Mouse (Mus musculus): Measurements from ENCODE around the gene Qtrt1.

Gene Qtrt1

GRCm38 (mm10) chr9:21419646-21420045, 8.0 kb downstream of the Qtrt1 start:
- no peak for DNase-seq (ENCODE audit: low spot score)

- DNase-seq (ENCODE audit: low spot score): peak; percentile 98
Measured at GRCm38 (mm10) chr9:21424631-21425555, 13.3 kb downstream of the Qtrt1 start, which contains the start of gene Dnm2. Gene Dnm2 (plus strand): TSS chr9:21424908.

GRCm38 (mm10) chr9:21425556-21425945, 13.9 kb downstream of the Qtrt1 start:
- no peak for DNase-seq (ENCODE audit: low spot score)

GRCm38 (mm10) chr9:21426013-21426412, 14.4 kb downstream of the Qtrt1 start:
- no peak for DNase-seq (ENCODE audit: low spot score)

GRCm38 (mm10) chr9:21426525-21426924, 14.9 kb downstream of the Qtrt1 start:
- DNase-seq (ENCODE audit: low spot score): no peak

GRCm38 (mm10) chr9:21427773-21428172, 16.1 kb downstream of the Qtrt1 start:
- peak; percentile 16 for DNase-seq (ENCODE audit: low spot score)

GRCm38 (mm10) chr9:21428178-21428577, 16.5 kb downstream of the Qtrt1 start:
- no peak for DNase-seq (ENCODE audit: low spot score)

- DNase-seq (ENCODE audit: low spot score): peak; percentile 34
Measured at GRCm38 (mm10) chr9:21430724-21431123, 19.1 kb downstream of the Qtrt1 start.

GRCm38 (mm10) chr9:21432066-21432465, 20.4 kb downstream of the Qtrt1 start:
- no peak for DNase-seq (ENCODE audit: low spot score)

GRCm38 (mm10) chr9:21433766-21434165, 22.1 kb downstream of the Qtrt1 start:
- no peak for DNase-seq (ENCODE audit: low spot score)

GRCm38 (mm10) chr9:21434410-21434809, 22.8 kb downstream of the Qtrt1 start:
- DNase-seq (ENCODE audit: low spot score): no peak

- no peak for DNase-seq (ENCODE audit: low spot score)
Measured at GRCm38 (mm10) chr9:21435777-21436635, 24.4 kb downstream of the Qtrt1 start.

GRCm38 (mm10) chr9:21437577-21437976, 25.9 kb downstream of the Qtrt1 start:
- DNase-seq (ENCODE audit: low spot score): no peak

- DNase-seq (ENCODE audit: low spot score): peak; percentile 32
Measured at GRCm38 (mm10) chr9:21438219-21438618, 26.6 kb downstream of the Qtrt1 start.

GRCm38 (mm10) chr9:21439456-21439855, 27.8 kb downstream of the Qtrt1 start:
- peak; percentile 79 for DNase-seq (ENCODE audit: low spot score)

GRCm38 (mm10) chr9:21439914-21440313, 28.3 kb downstream of the Qtrt1 start:
- DNase-seq (ENCODE audit: low spot score): no peak

GRCm38 (mm10) chr9:21440387-21440786, 28.8 kb downstream of the Qtrt1 start:
- no peak for DNase-seq (ENCODE audit: low spot score)

GRCm38 (mm10) chr9:21443853-21444252, 32.2 kb downstream of the Qtrt1 start:
- no peak for DNase-seq (ENCODE audit: low spot score)

GRCm38 (mm10) chr9:21444574-21444973, 32.9 kb downstream of the Qtrt1 start:
- DNase-seq (ENCODE audit: low spot score): no peak

- DNase-seq (ENCODE audit: low spot score): no peak
Measured at GRCm38 (mm10) chr9:21445081-21445744, 33.6 kb downstream of the Qtrt1 start.

GRCm38 (mm10) chr9:21447778-21448177, 36.1 kb downstream of the Qtrt1 start:
- DNase-seq (ENCODE audit: low spot score): no peak

- no peak for DNase-seq (ENCODE audit: low spot score)
Measured at GRCm38 (mm10) chr9:21449710-21450109, 38.1 kb downstream of the Qtrt1 start.
